Mouse (Mus musculus): ENCODE results near the gene Irgc1. TPM values are rescaled to one million over a fixed set of nuclear protein-coding genes. Genes with fewer than 3 reads are reported as not detected.
A peak's percentile ranks its signal among the peaks of the same experiment; 100 is the strongest.

Irgc1 gene
- polyA plus RNA-seq, 1 experiment from 2014 or later: not detected

GRCm38 (mm10) chr7:24391687-24392086, 60.4 kb downstream of the Irgc1 start:
- no peak for ATAC-seq (ENCODE audit: borderline replicate concordance, extremely low read depth, low FRiP score, low TSS enrichment)
- H3K4me3 ChIP-seq: no peak overlapping the region
- no peaks in the 10 kb centered on the region for H3K9me3 ChIP-seq
- no peak overlapping the region for H3K4me2 ChIP-seq
- no peak overlapping the region for H3K27ac ChIP-seq
- 47% methylated on average over 2 of the region's 2 CpGs for WGBS
- H3K9ac ChIP-seq: no peak overlapping the region
- H3K4me1 ChIP-seq: peaks cover 6% of the 10 kb centered on the region
- no peaks in the 10 kb centered on the region for H3K36me3 ChIP-seq
- H3K27me3 ChIP-seq: no peaks in the 10 kb centered on the region

- Histone ChIP-seq H3K4me3 (no peak overlapping the region), H3K9ac (no peak overlapping the region), H3K4me1 (peaks cover 6% of the 10 kb centered on the region), H3K36me3 (no peaks in the 10 kb centered on the region), H3K4me2 (0 out of 2 replicates have a peak overlapping the region, but pooled peaks have one; percentile 22), H3K27ac (no peak overlapping the region), H3K9me3 (no peaks in the 10 kb centered on the region), H3K27me3 (no peaks in the 10 kb centered on the region)
- peak; percentile 80 for ATAC-seq (ENCODE audit: borderline replicate concordance, extremely low read depth, low FRiP score, low TSS enrichment)
- 5% methylated on average over 5 of the region's 5 CpGs for whole genome bisulfite sequencing
These were observed 61.0 kb downstream of the Irgc1 start for GRCm38 (mm10) chr7:24391077-24391476.

- H3K27me3 ChIP-seq: no peaks in the 10 kb centered on the region
- WGBS: 53% methylated on average over 7 of the region's 7 CpGs
These were observed 61.6 kb downstream of the Irgc1 start for GRCm38 (mm10) chr7:24390512-24390911.

GRCm38 (mm10) chr7:24389516-24390187, 62.4 kb downstream of the Irgc1 start:
- no peaks in the 10 kb centered on the region for H3K27me3 ChIP-seq
- no peak for ATAC-seq (ENCODE audit: borderline replicate concordance, extremely low read depth, low FRiP score, low TSS enrichment)
- no peak overlapping the region for H3K4me2 ChIP-seq
- H3K9me3 ChIP-seq: no peaks in the 10 kb centered on the region
- 58% methylated on average over 13 of the region's 13 CpGs for WGBS
- no peaks in the 10 kb centered on the region for H3K36me3 ChIP-seq
- H3K9ac ChIP-seq: no peak overlapping the region
- H3K27ac ChIP-seq: no peak overlapping the region
- peaks cover 6% of the 10 kb centered on the region for H3K4me1 ChIP-seq
- no peak overlapping the region for H3K4me3 ChIP-seq

More at GRCm38 (mm10) chr7:24390512-24390911, 61.6 kb downstream of the Irgc1 start:
- ATAC-seq (ENCODE audit: borderline replicate concordance, extremely low read depth, low FRiP score, low TSS enrichment): no peak
- H3K27ac ChIP-seq: no peak overlapping the region
- H3K36me3 ChIP-seq: no peaks in the 10 kb centered on the region
- no peak overlapping the region for H3K4me2 ChIP-seq
- no peaks in the 10 kb centered on the region for H3K9me3 ChIP-seq
- H3K9ac ChIP-seq: no peak overlapping the region
- H3K4me1 ChIP-seq: peaks cover 6% of the 10 kb centered on the region
- no peak overlapping the region for H3K4me3 ChIP-seq

DNA sequence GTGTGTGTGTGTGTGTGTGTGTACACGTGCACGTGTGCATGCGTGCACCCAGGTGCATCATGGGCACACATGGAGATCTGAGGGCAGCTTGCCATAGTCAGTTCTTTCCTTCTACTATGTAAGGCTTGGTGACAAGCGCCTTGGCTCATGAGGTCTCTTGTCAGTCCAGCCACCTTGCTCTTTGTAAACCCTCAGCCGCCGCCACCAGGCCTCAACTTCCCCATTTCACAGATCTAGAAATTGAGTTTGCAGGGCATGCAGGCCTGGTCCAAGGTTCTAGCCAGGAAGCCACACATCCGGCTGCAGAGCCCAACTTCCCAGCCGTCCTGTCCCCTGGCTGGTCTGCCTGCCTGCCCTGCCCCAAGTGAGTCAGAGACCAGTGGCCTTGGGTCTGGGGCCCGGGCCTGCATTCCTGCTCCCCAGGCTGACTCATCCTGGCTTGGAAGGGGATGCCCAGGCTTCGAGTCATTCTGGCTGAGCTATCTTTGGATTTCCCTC, 65.0 kb downstream of the Irgc1 start:
- Histone ChIP-seq H3K9ac (no peak overlapping the region), H3K27ac (no peak overlapping the region), H3K4me3 (no peak overlapping the region), H3K9me3 (no peaks in the 10 kb centered on the region), H3K4me2 (no peak overlapping the region), H3K4me1 (peaks cover 6% of the 10 kb centered on the region), H3K27me3 (no peaks in the 10 kb centered on the region), H3K36me3 (no peaks in the 10 kb centered on the region)
- ATAC-seq (ENCODE audit: borderline replicate concordance, extremely low read depth, low FRiP score, low TSS enrichment): no peak
- whole genome bisulfite sequencing: 69% methylated on average over 10 of the region's 10 CpGs

DNA sequence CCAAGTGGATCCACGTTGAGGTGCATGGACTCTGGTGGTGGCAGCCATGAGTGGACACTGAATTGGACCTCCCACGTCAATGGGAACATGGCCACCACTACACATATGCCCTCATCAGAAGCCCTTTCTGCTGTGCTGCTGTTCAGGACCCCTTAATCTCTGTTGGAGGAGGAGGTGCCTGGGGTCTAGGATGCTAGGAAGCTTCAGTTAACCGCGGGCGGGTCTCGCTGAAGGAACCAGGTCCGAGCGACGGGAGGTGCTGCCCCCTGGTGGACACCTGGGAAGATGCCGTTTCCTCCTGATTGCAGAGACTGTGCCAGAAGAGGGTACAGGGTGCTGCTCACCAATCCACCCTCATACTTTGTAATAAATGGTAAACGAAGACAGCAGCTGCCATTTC, 67.3 kb downstream of the Irgc1 start:
- ATAC-seq (ENCODE audit: borderline replicate concordance, extremely low read depth, low FRiP score, low TSS enrichment): no peak
- 6% methylated on average over 11 of the region's 11 CpGs for WGBS
- H3K27ac ChIP-seq: no peak overlapping the region
- no peak overlapping the region for H3K4me3 ChIP-seq
- no peaks in the 10 kb centered on the region for H3K4me1 ChIP-seq
- no peaks in the 10 kb centered on the region for H3K27me3 ChIP-seq
- H3K9me3 ChIP-seq: no peaks in the 10 kb centered on the region
- H3K9ac ChIP-seq: no peak overlapping the region
- no peak overlapping the region for H3K4me2 ChIP-seq
- no peaks in the 10 kb centered on the region for H3K36me3 ChIP-seq

DNA sequence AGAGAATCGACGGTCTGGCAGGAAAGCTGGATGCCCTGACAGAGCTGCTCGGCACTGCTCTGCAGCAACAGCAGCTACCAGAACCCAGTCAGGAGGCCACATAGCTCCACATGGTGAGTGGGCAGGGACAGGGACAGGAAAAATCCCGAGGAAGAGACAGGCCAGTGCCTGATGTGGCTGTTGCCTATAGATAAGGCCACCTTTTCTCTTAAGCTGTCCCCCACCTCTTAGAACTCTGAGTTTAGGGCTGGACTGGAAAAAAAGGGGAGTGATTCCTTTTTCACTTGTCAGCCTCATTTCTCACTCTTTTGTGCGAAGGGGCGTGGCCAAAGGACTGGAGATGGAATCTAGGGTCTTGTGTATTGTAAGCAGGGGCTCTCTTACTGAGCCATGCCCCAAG, 68.0 kb downstream of the Irgc1 start:
- no peak overlapping the region for H3K4me2 ChIP-seq
- no peak overlapping the region for H3K4me3 ChIP-seq
- H3K9ac ChIP-seq: no peak overlapping the region
- H3K27me3 ChIP-seq: no peaks in the 10 kb centered on the region
- H3K27ac ChIP-seq: no peak overlapping the region
- no peaks in the 10 kb centered on the region for H3K4me1 ChIP-seq
- ATAC-seq (ENCODE audit: borderline replicate concordance, extremely low read depth, low FRiP score, low TSS enrichment): no peak
- no peaks in the 10 kb centered on the region for H3K36me3 ChIP-seq
- WGBS: 48% methylated on average over 6 of the region's 6 CpGs
- H3K9me3 ChIP-seq: no peaks in the 10 kb centered on the region

GRCm38 (mm10) chr7:24382730-24383372, 69.2 kb downstream of the Irgc1 start:
- H3K27me3 ChIP-seq: no peaks in the 10 kb centered on the region
- H3K4me3 ChIP-seq: no peak overlapping the region
- no peaks in the 10 kb centered on the region for H3K9me3 ChIP-seq
- H3K4me2 ChIP-seq: no peak overlapping the region
- 66% methylated on average over 16 of the region's 16 CpGs for WGBS
- H3K36me3 ChIP-seq: no peaks in the 10 kb centered on the region
- H3K27ac ChIP-seq: no peak overlapping the region
- no peak overlapping the region for H3K9ac ChIP-seq
- no peaks in the 10 kb centered on the region for H3K4me1 ChIP-seq
- no peak for ATAC-seq (ENCODE audit: borderline replicate concordance, extremely low read depth, low FRiP score, low TSS enrichment)

Other genes starting within 250 kb of the Irgc1 start
- gene Zfp111, start 240.9 kb downstream of the Irgc1 start, polyA plus RNA-seq (2015; fragmentation: Nextera tagmentation; extraction: Ambion mirVana): 10.5 and 12.4 TPM in 2 replicates
- gene Zfp109, start 214.7 kb downstream of the Irgc1 start, polyA plus RNA-seq (2015; fragmentation: Nextera tagmentation; extraction: Ambion mirVana): 5.1 and 6.5 TPM in 2 replicates
- 3.8 and 3.9 TPM in 2 replicates for gene Zfp108, start 197.5 kb downstream of the Irgc1 start, polyA plus RNA-seq (2015; fragmentation: Nextera tagmentation; extraction: Ambion mirVana)
- gene Zfp93, start 181.9 kb downstream of the Irgc1 start, polyA plus RNA-seq (2015; fragmentation: Nextera tagmentation; extraction: Ambion mirVana): 8.7 and 9.3 TPM in 2 replicates
- gene Zfp61, start 151.1 kb downstream of the Irgc1 start, polyA plus RNA-seq (2015; fragmentation: Nextera tagmentation; extraction: Ambion mirVana): 36.2 and 37.9 TPM in 2 replicates
- 10.3 and 10.4 TPM in 2 replicates for gene Zfp94, start 135.6 kb downstream of the Irgc1 start, polyA plus RNA-seq (2015; fragmentation: Nextera tagmentation; extraction: Ambion mirVana)
- gene Tescl, start 118.4 kb downstream of the Irgc1 start, polyA plus RNA-seq (2015; fragmentation: Nextera tagmentation; extraction: Ambion mirVana): not detected in 2 replicates
- gene Lypd5, start 103.1 kb downstream of the Irgc1 start, polyA plus RNA-seq (2015; fragmentation: Nextera tagmentation; extraction: Ambion mirVana): not detected in 2 replicates
- gene Kcnn4, start 82.0 kb downstream of the Irgc1 start, polyA plus RNA-seq (2015; fragmentation: Nextera tagmentation; extraction: Ambion mirVana): 3.5 and 4.7 TPM in 2 replicates
- 22.5 and 23.9 TPM in 2 replicates for gene Smg9, start 52.7 kb downstream of the Irgc1 start, polyA plus RNA-seq (2015; fragmentation: Nextera tagmentation; extraction: Ambion mirVana)
- 17.5 and 18.6 TPM in 2 replicates for gene Plaur, start 10.2 kb upstream of the Irgc1 start, polyA plus RNA-seq (2015; fragmentation: Nextera tagmentation; extraction: Ambion mirVana)
- 2.8 and 3.5 TPM in 2 replicates for gene Cadm4, start 29.7 kb upstream of the Irgc1 start, polyA plus RNA-seq (2015; fragmentation: Nextera tagmentation; extraction: Ambion mirVana)
- gene Zfp428, start 54.7 kb upstream of the Irgc1 start, polyA plus RNA-seq (2015; fragmentation: Nextera tagmentation; extraction: Ambion mirVana): 42.7 and 47.2 TPM in 2 replicates
- gene AC161166.1, start 60.2 kb upstream of the Irgc1 start, polyA plus RNA-seq (2015; fragmentation: Nextera tagmentation; extraction: Ambion mirVana): 0.19 and 0.47 TPM in 2 replicates
- 7.8 and 7.9 TPM in 2 replicates for gene Irgq, start 78.4 kb upstream of the Irgc1 start, polyA plus RNA-seq (2015; fragmentation: Nextera tagmentation; extraction: Ambion mirVana)
- 0.39 and 0.54 TPM in 2 replicates for gene Pinlyp, start 93.8 kb upstream of the Irgc1 start, polyA plus RNA-seq (2015; fragmentation: Nextera tagmentation; extraction: Ambion mirVana)
- 109 and 118 TPM in 2 replicates for gene Xrcc1, start 94.0 kb upstream of the Irgc1 start, polyA plus RNA-seq (2015; fragmentation: Nextera tagmentation; extraction: Ambion mirVana)
- gene Ethe1, start 135.2 kb upstream of the Irgc1 start, polyA plus RNA-seq (2015; fragmentation: Nextera tagmentation; extraction: Ambion mirVana): 23.8 and 24.2 TPM in 2 replicates
- gene Zfp575, start 135.3 kb upstream of the Irgc1 start, polyA plus RNA-seq (2015; fragmentation: Nextera tagmentation; extraction: Ambion mirVana): 2.8 and 3.0 TPM in 2 replicates
- gene Phldb3, start 158.5 kb upstream of the Irgc1 start, polyA plus RNA-seq (2015; fragmentation: Nextera tagmentation; extraction: Ambion mirVana): 0.15 and 0.21 TPM in 2 replicates
- 0.18 and 0.40 TPM in 2 replicates for gene Lypd3, start 184.3 kb upstream of the Irgc1 start, polyA plus RNA-seq (2015; fragmentation: Nextera tagmentation; extraction: Ambion mirVana)
- gene Tex101, start 224.4 kb upstream of the Irgc1 start, polyA plus RNA-seq (2015; fragmentation: Nextera tagmentation; extraction: Ambion mirVana): not detected in 2 replicates